Mouse (Mus musculus) hindbrain, embryonic 11.5 days (tissue): ENCODE results near the gene Sapcd2. TPM values are rescaled to one million over a fixed set of nuclear protein-coding genes. Genes with fewer than 3 reads are reported as not detected.
"Not testable (repeated sequence)": the region's sequence is repeated elsewhere in the genome, so short reads cannot be mapped to it uniquely, and the experiment has no call there.

ENCODE experiments used
- ATAC-seq: fragments of 200-750 bp; cut with Nextera tagmentation; 2 replicates; pipeline ENCODE4 v1.8.0; 2017; ENCODE audit warnings: mild to moderate bottlenecking, moderate TSS enrichment, moderate library complexity; ENCODE audit not compliant: low FRiP score
- DNase-seq: peaks from one replicate; pipeline ENCODE4 v3.0.0-alpha.2; 2015; ENCODE audit warnings: low spot score
- H3K27ac ChIP-seq: fragments of 300-500 bp; sonication (generic); 2 replicates; pipeline ENCODE4 v1.5.1; 2014; ENCODE audit warnings: mild to moderate bottlenecking, low read depth, low read length
- H3K27me3 ChIP-seq: fragments of 300-500 bp; sonication (generic); 2 replicates; pipeline ENCODE4 v1.6.1; 2014; ENCODE audit warnings: mild to moderate bottlenecking, low read length, moderate library complexity, mixed read lengths; ENCODE audit not compliant: control insufficient read depth, insufficient read depth
- H3K36me3 ChIP-seq: fragments of 300-500 bp; sonication (generic); 2 replicates; pipeline ENCODE4 v1.6.1; 2014; ENCODE audit warnings: mild to moderate bottlenecking, low read length, moderate library complexity, mixed read lengths; ENCODE audit not compliant: control insufficient read depth, insufficient read depth
- H3K4me1 ChIP-seq: fragments of 300-500 bp; sonication (generic); replicated peaks from 2 replicates; pipeline ENCODE4 v1.6.1; 2014; ENCODE audit warnings: low read length, mixed read lengths; ENCODE audit not compliant: control insufficient read depth, insufficient read depth
- H3K4me2 ChIP-seq: fragments of 300-500 bp; sonication (generic); replicated peaks from 2 replicates; pipeline ENCODE4 v1.6.1; 2014; ENCODE audit warnings: mild to moderate bottlenecking, low read depth, low read length
- H3K4me3 ChIP-seq: fragments of 300-500 bp; sonication (generic); 2 replicates; pipeline ENCODE4 v1.5.1; 2014; ENCODE audit warnings: low read depth, low read length
- H3K9ac ChIP-seq: fragments of 300-500 bp; sonication (generic); 2 replicates; pipeline ENCODE4 v1.6.1; 2014; ENCODE audit warnings: low read depth, low read length
- H3K9me3 ChIP-seq: fragments of 300-500 bp; sonication (generic); 2 replicates; pipeline ENCODE4 v1.6.1; 2016; ENCODE audit warnings: low read length; ENCODE audit not compliant: control insufficient read depth
- WGBS: fragments of 180-500 bp; shearing (Covaris S2); extraction: QIAGEN DNeasy Blood & Tissue Kit; methylation state at CpG from one replicate; pipeline ENCODE4 v1.1.7; 2014; 5-methylcytosine and 5-hydroxymethylcytosine counted together
- polyA plus RNA-seq: library from polyadenylated mRNA; unstranded; fragments of >200 nt; fragmentation: Nextera tagmentation; extraction: Ambion mirVana; gene quantifications from 2 replicates; pipeline ENCODE4 v1.2.1, GENCODE M21; 2014

Sapcd2 gene
- polyA plus RNA-seq, 1 experiment from 2014 or later: 41.0 TPM

DNA sequence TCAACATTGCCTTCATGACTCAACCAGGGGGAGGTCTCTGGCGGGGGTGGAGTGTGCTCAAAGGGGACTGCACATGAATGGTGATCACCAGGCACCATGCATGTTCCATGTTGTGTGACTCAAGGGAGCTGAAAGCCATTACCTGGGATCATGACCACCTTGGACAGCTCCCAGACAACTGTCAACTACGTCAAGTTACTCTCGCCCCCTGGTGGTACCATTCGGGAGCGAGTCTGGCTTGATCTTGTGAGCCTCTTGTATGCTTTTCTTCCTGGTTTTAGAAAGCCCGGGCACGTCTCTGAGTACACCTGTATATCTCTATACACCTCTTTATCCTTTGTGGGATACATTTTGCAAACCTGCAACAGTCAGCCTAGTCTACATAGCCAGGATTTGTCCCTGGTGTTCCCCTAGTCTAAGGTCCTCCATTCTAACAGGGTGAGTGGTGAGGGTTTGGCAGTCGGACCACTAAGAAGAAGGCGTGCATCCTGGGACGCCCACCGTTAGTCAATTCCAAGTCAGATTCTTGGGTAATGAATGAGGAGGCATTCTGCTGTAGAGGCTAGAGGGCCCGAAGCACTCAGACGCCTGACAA lies 30.4 kb downstream of the Sapcd2 start:
- H3K9me3 ChIP-seq: no peaks in the 10 kb centered on the region
- under 1% methylated on average over 13 of the region's 13 CpGs for WGBS
- H3K36me3 ChIP-seq: no peaks in the 10 kb centered on the region
- ATAC-seq (peak; percentile 50), DNase-seq (peak; percentile 91)
- H3K27me3 ChIP-seq: peaks cover 31% of the 10 kb centered on the region
- no peaks in the 10 kb centered on the region for H3K4me1 ChIP-seq
- H3K27ac ChIP-seq: peak overlapping the region; percentile 61; the same call in 1 of the 2 replicates
- H3K4me3 ChIP-seq: peak overlapping the region; percentile 76
- H3K4me2 ChIP-seq: peak overlapping the region; percentile 58
- peak overlapping the region; percentile 91 for H3K9ac ChIP-seq

GRCm38 (mm10) chr2:25402972-25403601 lies 31.0 kb downstream of the Sapcd2 start:
- DNase-seq: peak; percentile 81
- Histone ChIP-seq H3K4me2 (peak overlapping the region; percentile 58), H3K27ac (peak overlapping the region; percentile 61), H3K36me3 (no peaks in the 10 kb centered on the region), H3K4me1 (no peaks in the 10 kb centered on the region), H3K9ac (peak overlapping the region; percentile 91), H3K4me3 (peak overlapping the region; percentile 76), H3K27me3 (peaks cover 27% of the 10 kb centered on the region), H3K9me3 (no peaks in the 10 kb centered on the region)
- peak; percentile 77 for ATAC-seq
- 2% methylated on average over 53 of the region's 54 CpGs for WGBS

DNA sequence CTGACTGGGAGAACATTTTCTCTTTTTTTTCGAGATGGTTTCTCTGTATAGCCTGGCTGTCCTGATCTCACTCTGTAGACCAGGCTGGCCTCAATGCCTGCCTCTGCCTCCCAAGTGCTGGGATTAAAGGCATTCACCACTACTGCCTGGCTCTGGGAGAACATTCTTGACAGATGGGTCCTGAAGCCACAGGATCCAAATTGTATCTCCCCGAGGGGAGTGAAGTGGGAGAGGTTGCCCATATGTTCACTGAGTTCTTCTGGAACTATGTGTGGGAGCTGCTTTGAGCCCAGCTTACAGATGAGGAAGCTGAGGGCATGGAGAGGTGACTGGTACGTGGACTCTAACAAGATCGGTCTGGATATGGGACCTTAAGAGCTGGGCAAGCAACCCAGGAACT lies 31.9 kb downstream of the Sapcd2 start:
- Histone ChIP-seq H3K27me3 (peaks cover 21% of the 10 kb centered on the region), H3K4me3 (peak overlapping the region; percentile 76), H3K4me2 (peak overlapping the region; percentile 58), H3K4me1 (no peaks in the 10 kb centered on the region), H3K9ac (peak overlapping the region; percentile 1; the same call in 1 of the 2 replicates), H3K36me3 (0 out of 2 replicates have a peak, but pooled peaks cover 2% of the 10 kb centered on the region), H3K27ac (no peak overlapping the region), H3K9me3 (no peaks in the 10 kb centered on the region)
- DNase-seq (no peak), ATAC-seq (no peak)
- WGBS: 89% methylated on average over 4 of the region's 4 CpGs

DNA sequence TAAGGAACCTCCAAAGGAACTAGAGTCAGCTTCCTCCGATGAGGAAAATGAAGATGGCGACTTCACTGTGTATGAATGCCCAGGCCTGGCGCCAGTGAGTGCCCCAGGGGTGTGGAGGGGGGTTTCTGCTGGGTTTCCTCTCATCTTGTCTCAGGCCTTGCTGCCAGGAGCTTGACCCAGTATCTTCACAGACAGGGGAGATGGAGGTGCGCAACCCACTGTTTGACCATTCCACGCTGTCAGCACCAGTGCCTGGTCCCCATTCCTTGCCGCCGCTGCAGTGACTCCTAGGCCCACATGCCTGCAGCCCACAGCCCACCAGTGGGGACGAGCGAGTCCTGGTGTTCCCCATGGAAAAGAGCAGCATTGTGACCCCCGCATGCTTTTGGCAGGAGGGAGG lies 36.8 kb downstream of the Sapcd2 start:
- Histone ChIP-seq H3K27ac (no peak overlapping the region), H3K36me3 (0 out of 2 replicates have a peak, but pooled peaks cover 3% of the 10 kb centered on the region), H3K9me3 (no peaks in the 10 kb centered on the region), H3K4me3 (no peak overlapping the region), H3K27me3 (no peaks in the 10 kb centered on the region), H3K9ac (no peak overlapping the region), H3K4me2 (no peak overlapping the region), H3K4me1 (no peaks in the 10 kb centered on the region)
- DNase-seq (no peak), ATAC-seq (no peak)
- 84% methylated on average over 10 of the region's 10 CpGs for WGBS

DNA sequence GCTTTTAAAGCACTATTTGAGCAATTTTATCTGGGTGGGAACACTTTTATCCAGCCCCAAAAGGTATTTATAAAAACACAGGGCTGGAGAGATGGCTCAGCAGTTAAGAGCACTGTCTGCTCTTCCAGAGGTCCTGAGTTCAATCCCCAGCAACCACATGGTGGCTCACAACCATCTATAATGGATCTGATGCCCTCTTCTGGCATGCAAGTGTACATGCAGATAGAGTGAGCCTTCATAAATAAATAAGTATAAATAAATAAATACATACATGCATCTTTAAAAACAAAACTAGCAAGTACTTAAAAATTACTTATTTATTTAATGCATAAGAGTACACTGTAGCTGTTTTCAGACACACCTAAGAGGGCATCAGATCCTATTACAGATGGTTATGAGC lies 41.3 kb downstream of the Sapcd2 start:
- H3K27ac ChIP-seq, H3K9me3 ChIP-seq, H3K9ac ChIP-seq, DNase-seq, H3K27me3 ChIP-seq, H3K4me1 ChIP-seq, ATAC-seq, H3K36me3 ChIP-seq, H3K4me2 ChIP-seq, H3K4me3 ChIP-seq: not testable (repeated sequence)

GRCm38 (mm10) chr2:25417426-25417825 lies 45.3 kb downstream of the Sapcd2 start:
- Histone ChIP-seq H3K36me3 (no peaks in the 10 kb centered on the region), H3K4me2 (no peak overlapping the region), H3K9me3 (no peaks in the 10 kb centered on the region), H3K4me3 (no peak overlapping the region), H3K27ac (no peak overlapping the region), H3K4me1 (no peaks in the 10 kb centered on the region), H3K9ac (no peak overlapping the region), H3K27me3 (no peaks in the 10 kb centered on the region)
- ATAC-seq (no peak), DNase-seq (no peak)
- 11% methylated on average over 3 of the region's 3 CpGs for WGBS

DNA sequence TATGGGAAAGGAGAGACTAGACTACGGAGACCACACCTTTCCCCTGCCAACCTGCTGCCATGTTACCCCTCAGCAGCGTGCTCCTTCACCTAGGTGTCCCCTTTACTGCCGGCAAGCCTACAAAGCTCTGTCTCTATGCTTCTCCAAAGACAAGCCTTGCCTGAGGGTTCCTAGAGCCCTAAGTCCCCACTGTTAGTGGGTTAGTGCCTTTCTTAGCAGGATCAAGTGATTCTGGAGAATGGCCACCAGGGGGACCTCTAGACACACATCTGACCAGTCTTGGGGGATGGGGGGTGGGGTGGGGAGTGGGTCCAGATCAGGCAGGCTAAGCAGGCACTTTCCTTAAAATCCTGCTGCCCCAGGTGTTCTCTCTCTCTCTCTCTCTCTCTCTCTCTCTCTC lies 49.8 kb downstream of the Sapcd2 start:
- no peak overlapping the region for H3K27ac ChIP-seq
- no peaks in the 10 kb centered on the region for H3K36me3 ChIP-seq
- no peaks in the 10 kb centered on the region for H3K4me1 ChIP-seq
- WGBS: 20% methylated on average over 3 of the region's 3 CpGs
- peak; percentile 79 for DNase-seq
- no peak overlapping the region for H3K9ac ChIP-seq
- no peak overlapping the region for H3K4me2 ChIP-seq
- ATAC-seq: 0 out of 2 replicates have a peak, but pooled peaks have one; percentile 41
- H3K27me3 ChIP-seq: peaks cover 13% of the 10 kb centered on the region
- H3K9me3 ChIP-seq: no peaks in the 10 kb centered on the region
- H3K4me3 ChIP-seq: no peak overlapping the region

DNA sequence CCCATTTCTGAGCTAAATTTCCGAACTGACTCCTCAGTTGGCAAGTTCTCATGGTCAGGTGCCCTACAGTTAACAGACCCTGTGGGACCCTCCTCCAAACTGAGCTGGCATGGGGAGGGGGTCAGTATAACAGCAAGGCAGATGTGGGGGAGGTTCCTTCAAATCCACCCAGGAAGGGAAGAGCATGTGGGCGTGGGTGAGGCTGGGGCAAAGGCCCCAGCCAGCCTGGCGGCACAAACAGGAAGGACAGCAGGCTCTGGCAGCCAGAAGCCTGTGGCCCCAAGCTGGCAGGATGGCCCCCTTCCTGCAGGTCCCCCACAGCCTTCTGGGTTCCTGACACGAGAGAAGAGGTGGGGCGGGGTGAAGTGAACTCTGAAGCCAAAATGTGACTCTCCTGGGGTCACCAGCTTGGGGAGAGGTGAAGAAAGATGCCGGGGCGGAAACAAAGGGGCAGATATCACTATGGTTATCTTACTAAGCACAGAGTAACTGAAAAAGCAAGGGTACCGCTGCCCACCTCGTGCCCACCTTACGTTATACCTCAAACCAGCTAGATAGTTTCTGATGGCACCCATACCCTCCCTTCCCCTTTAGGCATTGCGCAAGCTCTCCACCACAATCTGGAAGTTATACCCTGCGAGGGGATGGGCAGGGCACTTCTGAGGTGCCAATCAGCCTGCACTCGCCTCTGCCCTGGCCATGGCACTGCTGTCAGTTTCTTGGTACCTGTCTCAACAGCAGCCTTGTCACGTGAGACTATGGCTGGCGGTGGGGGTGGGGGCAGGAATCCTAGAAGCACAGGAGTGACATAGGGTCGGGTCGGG lies 50.7 kb downstream of the Sapcd2 start, which contains the start of gene Fut7:
Fut7 (plus strand) TSS at position 681 of the 824 bp plus-strand sequence.
- Histone ChIP-seq H3K4me2 (no peak within 1 kb of the TSS), H3K27ac (no peak within 1 kb of the TSS), H3K36me3 (no peaks in the 10 kb centered on the region), H3K9me3 (no peaks in the 10 kb centered on the region), H3K27me3 (peaks cover 13% of the 10 kb centered on the region), H3K9ac (no peak within 1 kb of the TSS), H3K4me1 (no peaks in the 10 kb centered on the region), H3K4me3 (no peak within 1 kb of the TSS)
- ATAC-seq (no peak), DNase-seq (no peak)
- 64% methylated on average over 17 of the region's 17 CpGs for WGBS
